Mouse (Mus musculus): ENCODE measurements around the gene Krtap5-4.
A peak's percentile ranks its signal among the peaks of the same experiment; 100 is the strongest.
"Not testable (repeated sequence)": the region's sequence is repeated elsewhere in the genome, so short reads cannot be mapped to it uniquely, and the experiment has no call there.

Gene Krtap5-4

GRCm38 (mm10) chr7:142303249-142303648 lies at the start of gene Krtap5-4:
TSS of gene Krtap5-4 (plus strand) at chr7:142303549.
- no peak for DNase-seq (ENCODE audit: low spot score)

- DNase-seq (ENCODE audit: low spot score): peak; percentile 22
These were observed 47.8 kb upstream of the Krtap5-4 start for GRCm38 (mm10) chr7:142255517-142255916.

- not testable (repeated sequence) for DNase-seq (ENCODE audit: low spot score)
These were observed 45.1 kb upstream of the Krtap5-4 start, which contains the start of gene Gm2431 for GRCm38 (mm10) chr7:142258254-142258653. TSS of gene Gm2431 (minus strand) at chr7:142258354.

DNA sequence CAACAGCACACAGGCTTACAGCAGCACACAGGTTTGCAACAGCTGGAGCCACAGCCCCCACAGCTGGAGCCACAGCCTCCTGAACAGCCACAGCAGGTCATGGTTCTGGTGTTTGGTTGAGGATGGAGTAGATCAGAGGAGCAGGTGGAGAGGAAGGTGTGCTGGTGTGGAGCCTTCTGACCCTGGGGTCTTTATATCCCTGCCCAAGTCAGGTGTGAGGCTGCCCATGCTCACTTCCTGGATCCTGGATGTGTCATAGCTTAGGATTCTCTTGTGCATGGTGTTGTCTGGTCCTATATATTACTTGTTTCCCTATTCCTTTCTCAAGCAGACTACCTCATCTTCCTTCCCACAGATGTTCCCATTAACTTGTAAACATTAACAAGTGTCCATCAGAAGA lies 29.1 kb upstream of the Krtap5-4 start, which contains the start of gene Gm4559:
Gene Gm4559 (minus strand): TSS at position 101 of the 400 bp plus-strand sequence.
- DNase-seq (ENCODE audit: low spot score): not testable (repeated sequence)

- peak; percentile 74 for DNase-seq (ENCODE audit: low spot score)
These were observed 25.2 kb upstream of the Krtap5-4 start for GRCm38 (mm10) chr7:142278183-142278582.

DNA sequence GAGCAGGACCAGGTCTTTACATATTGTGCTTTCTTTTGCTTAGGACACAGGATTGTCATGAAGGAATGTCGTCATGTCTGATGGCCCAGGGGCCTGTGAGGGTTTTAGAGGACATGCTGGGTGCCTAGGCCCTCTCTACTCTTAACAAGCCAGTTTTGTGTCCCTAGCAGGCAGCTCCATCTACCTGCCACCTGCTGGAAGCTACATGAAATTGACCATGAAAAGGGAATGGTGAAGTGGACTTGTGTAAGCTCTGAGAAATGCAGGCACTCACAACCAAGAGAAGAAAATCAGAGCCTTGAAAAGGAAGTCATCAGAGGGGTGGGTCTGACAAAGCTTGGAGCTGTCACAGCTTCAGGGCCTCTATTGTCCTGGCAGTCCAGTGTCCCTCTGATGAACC lies 24.1 kb upstream of the Krtap5-4 start:
- DNase-seq (ENCODE audit: low spot score): not testable (repeated sequence)

DNA sequence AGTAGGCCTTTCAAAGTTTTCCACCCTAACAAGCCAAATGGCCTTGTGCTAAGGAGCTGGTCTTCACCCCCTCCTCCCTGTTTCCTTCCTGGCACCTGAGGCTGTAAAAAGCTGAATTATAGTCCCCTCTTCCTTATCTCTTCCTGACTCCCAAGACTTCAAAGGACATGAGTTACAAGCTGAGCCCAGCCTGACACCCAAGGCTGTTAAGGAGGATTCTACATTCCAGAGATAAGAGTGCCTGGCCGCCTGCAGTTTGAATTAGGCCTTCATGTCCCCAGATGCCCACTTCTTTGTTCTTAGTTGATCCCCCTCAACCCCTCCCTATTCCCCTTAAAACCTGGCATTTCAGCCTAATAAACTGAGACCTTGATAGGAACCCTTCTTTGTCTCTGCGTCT lies 20.5 kb upstream of the Krtap5-4 start:
- DNase-seq (ENCODE audit: low spot score): not testable (repeated sequence)

DNA sequence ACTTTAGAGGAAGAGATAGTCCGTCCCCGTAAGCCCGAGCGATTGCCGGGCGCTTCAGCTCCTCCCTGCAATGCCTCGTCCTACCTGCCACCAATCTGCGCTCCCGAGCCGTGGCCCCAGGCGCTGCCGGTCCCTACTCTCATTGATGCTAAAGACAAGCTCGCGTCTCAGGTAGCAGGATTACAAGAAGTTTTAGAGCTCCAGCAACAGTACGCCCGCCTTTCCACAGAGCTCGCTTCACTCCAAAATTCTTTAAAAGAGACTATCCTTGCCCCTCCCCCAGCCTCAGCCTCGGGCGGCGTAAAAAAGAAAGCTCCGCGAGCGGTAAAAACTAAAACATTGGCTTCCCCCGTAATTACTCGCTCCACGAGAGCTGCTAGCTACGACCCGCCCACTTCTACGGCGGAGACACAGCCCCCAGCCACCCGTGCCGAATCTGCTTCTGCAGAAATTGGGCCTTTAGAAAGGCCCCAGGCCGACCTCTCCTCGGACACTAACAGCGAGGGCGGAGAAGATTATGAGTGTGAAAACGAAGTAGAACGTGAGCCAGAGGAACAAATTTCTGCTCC lies 19.2 kb upstream of the Krtap5-4 start:
- peak; percentile 62 for DNase-seq (ENCODE audit: low spot score)

DNA sequence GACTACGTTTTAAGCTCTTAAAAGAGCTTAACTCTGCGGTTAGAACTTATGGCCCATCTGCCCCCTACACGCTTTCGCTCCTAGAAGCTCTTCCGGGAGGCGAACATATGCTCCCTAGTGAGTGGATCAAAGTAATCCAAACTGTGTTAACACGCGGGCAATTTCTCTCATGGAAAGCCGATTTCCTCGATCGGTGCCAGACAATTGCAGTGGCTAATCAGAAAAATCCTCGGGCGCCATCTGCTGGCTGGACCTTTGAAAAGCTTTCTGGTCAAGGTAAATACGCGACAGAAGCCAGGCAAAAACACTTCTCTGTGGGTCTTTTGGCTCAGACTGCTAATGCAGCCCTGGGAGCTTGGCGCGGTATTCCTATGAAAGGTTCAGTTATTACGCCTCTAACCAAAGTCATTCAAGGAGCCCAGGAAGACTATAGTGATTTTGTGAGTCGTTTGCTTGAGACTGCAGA lies 18.7 kb upstream of the Krtap5-4 start:
- DNase-seq (ENCODE audit: low spot score): peak; percentile 95

GRCm38 (mm10) chr7:142285130-142285835 lies 18.1 kb upstream of the Krtap5-4 start:
- peak; percentile 39 for DNase-seq (ENCODE audit: low spot score)

- not testable (repeated sequence) for DNase-seq (ENCODE audit: low spot score)
These were observed 17.3 kb upstream of the Krtap5-4 start for GRCm38 (mm10) chr7:142285910-142286612.

GRCm38 (mm10) chr7:142293851-142294250 lies 9.5 kb upstream of the Krtap5-4 start:
- DNase-seq (ENCODE audit: low spot score): peak; percentile 20

GRCm38 (mm10) chr7:142295418-142295817 lies 7.9 kb upstream of the Krtap5-4 start:
- no peak for DNase-seq (ENCODE audit: low spot score)

- DNase-seq (ENCODE audit: low spot score): not testable (repeated sequence)
These were observed 7.2 kb upstream of the Krtap5-4 start for GRCm38 (mm10) chr7:142296108-142296507.

GRCm38 (mm10) chr7:142297018-142297417 lies 6.3 kb upstream of the Krtap5-4 start, which contains the start of gene Krtap5-1:
TSS of gene Krtap5-1 (minus strand) at chr7:142297118.
- not testable (repeated sequence) for DNase-seq (ENCODE audit: low spot score)

DNA sequence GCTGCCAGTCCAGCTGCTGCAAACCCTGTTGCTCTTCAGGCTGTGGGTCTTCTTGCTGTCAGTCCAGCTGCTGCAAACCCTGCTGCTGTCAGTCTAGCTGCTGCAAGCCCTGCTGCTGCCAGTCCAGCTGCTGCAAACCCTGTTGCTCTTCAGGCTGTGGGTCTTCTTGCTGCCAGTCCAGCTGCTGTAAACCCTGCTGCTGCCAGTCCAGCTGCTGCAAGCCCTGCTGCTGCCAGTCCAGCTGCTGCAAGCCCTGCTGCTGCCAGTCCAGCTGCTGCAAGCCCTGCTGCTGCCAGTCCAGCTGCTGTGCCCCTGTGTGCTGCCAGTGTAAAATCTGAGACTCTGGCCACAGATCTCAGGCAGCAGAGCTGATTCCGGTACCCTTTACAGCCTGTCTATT lies 580 bp downstream of the Krtap5-4 start:
- not testable (repeated sequence) for DNase-seq (ENCODE audit: low spot score)

DNA sequence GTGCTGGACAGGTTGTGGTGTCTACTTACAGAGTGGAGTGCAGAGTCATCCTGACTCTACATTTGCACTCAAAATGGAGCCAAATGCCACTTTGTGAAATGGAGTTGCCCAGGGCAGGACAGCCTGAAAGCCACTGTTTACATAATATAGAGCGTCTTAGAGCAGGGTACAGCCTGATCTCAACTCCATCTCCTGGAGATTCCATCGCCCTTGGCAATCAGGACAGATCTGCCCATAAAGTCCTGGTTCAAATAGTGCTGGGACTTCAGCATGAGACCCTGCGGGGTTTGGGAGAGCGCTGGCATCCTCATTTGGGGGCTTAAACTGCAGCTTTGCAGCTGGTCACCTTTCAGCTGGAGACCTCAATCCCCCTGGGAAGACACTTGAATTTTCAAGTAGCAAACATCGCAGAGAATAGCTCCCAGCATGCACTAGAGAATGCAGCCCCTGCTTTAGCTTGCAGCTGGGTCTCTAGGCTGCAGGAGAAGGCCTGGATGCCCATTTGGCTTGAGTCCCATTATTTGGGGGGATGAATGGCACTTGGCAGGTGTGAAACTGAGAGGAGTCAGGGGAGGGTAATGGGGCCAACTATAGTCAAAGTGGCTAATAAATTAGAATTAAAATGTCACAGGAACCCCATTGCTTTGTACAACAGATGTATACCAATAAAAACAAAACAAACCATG lies 11.4 kb downstream of the Krtap5-4 start:
- DNase-seq (ENCODE audit: low spot score): no peak

- no peak for DNase-seq (ENCODE audit: low spot score)
These were observed 13.2 kb downstream of the Krtap5-4 start for GRCm38 (mm10) chr7:142316558-142316957.

DNA sequence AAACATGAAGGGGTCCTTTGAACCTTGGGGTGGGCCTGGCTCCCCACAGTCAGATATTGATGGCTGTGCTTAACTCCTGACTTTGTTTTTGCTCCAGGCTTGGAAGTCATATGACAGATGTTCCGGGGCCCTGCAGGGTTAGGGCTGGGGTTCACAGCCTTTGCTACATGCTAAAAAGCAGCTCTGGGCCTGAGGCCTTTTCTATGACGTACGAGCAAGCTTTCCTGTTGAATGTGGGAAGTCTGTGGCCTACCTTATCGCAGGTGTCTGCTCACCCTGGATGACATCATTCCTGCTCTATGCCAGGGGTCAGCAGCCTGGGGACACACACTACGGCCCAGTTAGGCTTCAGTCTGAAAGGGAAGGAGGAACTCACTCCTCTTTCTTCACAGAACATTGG lies 13.9 kb downstream of the Krtap5-4 start:
- DNase-seq (ENCODE audit: low spot score): no peak

DNA sequence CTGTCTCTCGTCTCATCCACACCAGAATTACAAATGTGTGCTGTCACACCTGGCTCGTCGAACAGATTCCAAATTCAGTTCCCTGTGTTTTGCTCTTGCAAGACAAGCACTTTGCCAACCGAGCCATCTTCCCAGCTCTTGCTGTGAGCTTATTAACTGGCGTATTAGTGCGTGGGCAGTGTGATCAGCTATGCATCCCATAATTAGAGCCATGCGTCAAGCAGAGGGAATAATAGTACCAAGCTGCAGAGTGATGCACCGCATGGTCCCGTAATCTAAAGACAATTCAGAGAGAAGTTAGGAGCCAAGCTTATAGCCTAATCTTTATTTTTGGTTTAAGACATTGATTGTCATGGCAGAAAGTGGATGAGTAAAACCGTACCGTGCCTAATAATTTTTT lies 15.8 kb downstream of the Krtap5-4 start:
- no peak for DNase-seq (ENCODE audit: low spot score)

GRCm38 (mm10) chr7:142320906-142321305 lies 17.6 kb downstream of the Krtap5-4 start:
- no peak for DNase-seq (ENCODE audit: low spot score)
